Mouse (Mus musculus): ENCODE data around the gene Adgrf5.

Adgrf5 gene

GRCm38 (mm10) chr17:43501631-43502030, 141.4 kb downstream of the Adgrf5 start:
- in situ Hi-C loops (cut with MboI; ENCODE audit: low pct_unique_long_range_greater_than_20kb in 1 of 2, low sequenced_read_pairs in 2 of 2, unreplicated experiment in 1 of 2) = no loop called here

DNA sequence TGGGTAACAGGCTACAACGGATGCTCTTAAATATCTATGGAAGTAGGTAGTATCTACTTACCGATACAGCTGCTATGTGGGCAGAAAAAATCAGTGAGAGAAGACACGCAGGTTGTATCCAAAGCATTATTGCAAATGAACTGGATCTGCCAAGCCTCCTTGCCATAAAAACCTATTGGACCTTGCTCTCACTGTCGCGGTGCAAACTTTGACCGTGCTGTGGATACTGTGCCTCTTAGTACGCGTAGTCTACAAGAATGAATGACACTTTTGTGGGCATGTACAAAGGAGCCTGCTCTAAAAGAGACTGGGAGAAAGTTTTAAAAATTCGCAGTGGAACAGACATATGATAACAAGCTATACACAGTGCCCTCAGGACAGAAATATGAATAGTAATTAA, 142.3 kb downstream of the Adgrf5 start, which contains the start of gene Mep1a:
Gene Mep1a (minus strand): TSS at position 221 of the 400 bp plus-strand sequence.
- in situ Hi-C loops (cut with MboI; ENCODE audit: low pct_unique_long_range_greater_than_20kb in 1 of 2, low sequenced_read_pairs in 2 of 2, unreplicated experiment in 1 of 2) = no loop called here

GRCm38 (mm10) chr17:43503861-43504593, 143.8 kb downstream of the Adgrf5 start:
- in situ Hi-C loops (cut with MboI; ENCODE audit: low pct_unique_long_range_greater_than_20kb in 1 of 2, low sequenced_read_pairs in 2 of 2, unreplicated experiment in 1 of 2) = no loop called here

DNA sequence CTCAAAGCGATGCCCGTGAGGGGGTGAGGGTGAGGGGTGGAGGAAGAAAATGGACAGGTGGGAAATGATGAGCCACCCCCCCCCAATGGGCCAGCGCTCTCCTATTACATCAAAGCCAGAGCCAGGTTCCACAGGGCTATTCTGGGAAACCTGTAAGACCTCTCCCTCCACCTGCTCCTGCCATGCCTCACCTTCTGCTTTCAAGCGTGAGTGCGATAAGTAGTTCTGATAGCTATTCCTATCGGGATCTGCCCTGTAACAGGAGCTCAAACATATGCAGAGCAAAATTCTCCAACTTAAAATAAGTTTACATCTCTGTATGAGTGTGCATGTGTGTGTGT, 144.3 kb downstream of the Adgrf5 start:
- in situ Hi-C loops (cut with MboI; ENCODE audit: low pct_unique_long_range_greater_than_20kb in 1 of 2, low sequenced_read_pairs in 2 of 2, unreplicated experiment in 1 of 2) = no loop called here
